Mouse (Mus musculus): ENCODE measurements at regions not wholly inside any gene's neighbourhood (a gene's known extent, or its start where the extent isn't known, plus 50 kb on each side); places are given as distances from the start of the nearest gene placed in this dataset.

DNA sequence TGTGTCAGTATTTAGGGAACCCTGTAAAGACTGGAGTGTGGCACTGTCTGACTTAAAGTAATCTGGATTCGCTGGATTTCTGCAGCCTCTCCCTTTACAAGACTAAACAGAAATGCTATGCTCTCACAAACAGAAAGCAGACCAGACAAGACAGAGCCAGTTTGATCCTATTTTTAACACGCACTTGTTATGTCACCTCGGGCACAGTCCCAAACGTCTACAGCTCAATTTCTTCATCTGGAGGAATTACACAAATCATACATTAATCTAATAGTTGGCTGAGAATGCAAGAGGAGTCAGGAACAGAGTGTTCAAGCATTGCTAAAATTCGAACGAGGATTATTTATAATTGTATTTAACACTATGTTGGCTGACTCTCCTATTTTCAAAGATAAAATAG, 145.4 kb upstream of the Gk2 start:
- no peak overlapping the region for H3K9ac ChIP-seq (replicated peaks; ENCODE audit: low read length)
- no peak overlapping the region for H3K4me2 ChIP-seq (ENCODE audit: low read depth, low read length)
- no peaks in the 10 kb centered on the region for H3K4me1 ChIP-seq (ENCODE audit: control insufficient read depth, insufficient read depth, low read length)
- 83% methylated on average over 6 of the region's 6 CpGs for WGBS
- H3K4me3 ChIP-seq (ENCODE audit: low read depth, low read length): no peak overlapping the region
- no peak for DNase-seq (ENCODE audit: low spot score)
- H3K27me3 ChIP-seq (ENCODE audit: control insufficient read depth, insufficient read depth, low read length): no peaks in the 10 kb centered on the region
- H3K27ac ChIP-seq (replicated peaks; ENCODE audit: low read depth, low read length): no peak overlapping the region
- ATAC-seq (replicated peaks; ENCODE audit: insufficient number of reproducible peaks, low FRiP score, low TSS enrichment, low read depth): no peak
- H3K36me3 ChIP-seq (replicated peaks; ENCODE audit: control insufficient read depth, insufficient read depth, low read depth, low read length): no peaks in the 10 kb centered on the region
- H3K9me3 ChIP-seq (replicated peaks; ENCODE audit: control insufficient read depth, low read length): no peaks in the 10 kb centered on the region

DNA sequence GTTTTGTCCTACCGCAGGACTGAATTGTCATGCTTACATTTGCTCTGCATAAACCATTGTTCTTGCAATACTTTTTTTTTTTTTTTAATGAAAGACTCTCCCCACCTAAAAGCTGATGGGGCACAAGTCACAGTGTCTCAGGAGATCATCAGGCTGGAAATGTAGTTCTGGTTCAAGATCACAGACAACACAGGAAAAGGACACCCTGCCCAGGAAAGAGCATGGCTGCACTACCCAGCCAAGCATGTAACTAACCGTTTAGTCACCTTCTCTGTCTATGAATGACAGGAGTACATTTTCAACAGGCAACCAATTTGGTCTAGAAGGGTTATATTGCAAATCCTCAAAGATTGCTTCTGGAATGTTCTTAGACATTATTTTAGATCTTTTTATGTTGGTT, 144.6 kb upstream of the Gk2 start:
- H3K4me3 ChIP-seq (ENCODE audit: low read depth, low read length): no peak overlapping the region
- H3K4me1 ChIP-seq (ENCODE audit: control insufficient read depth, insufficient read depth, low read length): no peaks in the 10 kb centered on the region
- no peak for DNase-seq (ENCODE audit: low spot score)
- no peaks in the 10 kb centered on the region for H3K27me3 ChIP-seq (ENCODE audit: control insufficient read depth, insufficient read depth, low read length)
- no peak for ATAC-seq (replicated peaks; ENCODE audit: insufficient number of reproducible peaks, low FRiP score, low TSS enrichment, low read depth)
- no peak overlapping the region for H3K4me2 ChIP-seq (ENCODE audit: low read depth, low read length)
- H3K27ac ChIP-seq (replicated peaks; ENCODE audit: low read depth, low read length): no peak overlapping the region
- H3K9me3 ChIP-seq (replicated peaks; ENCODE audit: control insufficient read depth, low read length): no peaks in the 10 kb centered on the region
- H3K9ac ChIP-seq (replicated peaks; ENCODE audit: low read length): no peak overlapping the region
- WGBS: 83% methylated on average over 2 of the region's 2 CpGs
- H3K36me3 ChIP-seq (replicated peaks; ENCODE audit: control insufficient read depth, insufficient read depth, low read depth, low read length): no peaks in the 10 kb centered on the region

DNA sequence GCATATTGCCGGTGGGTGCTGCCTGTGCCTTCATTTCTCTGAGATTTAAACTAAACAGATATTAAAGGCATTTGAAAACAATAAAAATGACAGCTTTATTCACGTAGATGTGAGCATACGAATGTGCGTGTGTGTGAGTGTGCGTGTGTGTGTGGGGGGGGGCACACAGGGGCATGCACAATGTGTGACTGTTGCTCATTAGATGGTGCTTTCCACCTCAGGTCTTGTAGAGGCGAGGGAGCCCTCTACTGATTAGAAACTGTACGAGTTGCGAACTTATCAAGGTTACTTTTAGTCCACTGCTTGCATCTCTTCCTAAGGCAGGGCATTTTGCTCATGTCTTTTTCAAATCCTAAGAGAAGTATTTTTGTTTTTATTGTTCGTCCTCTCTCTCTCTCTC, 141.9 kb upstream of the Gk2 start:
- Histone ChIP-seq H3K27me3 (ENCODE audit: control insufficient read depth, insufficient read depth, low read length) (no peaks in the 10 kb centered on the region), H3K27ac (replicated peaks; ENCODE audit: low read depth, low read length) (no peak overlapping the region), H3K36me3 (replicated peaks; ENCODE audit: control insufficient read depth, insufficient read depth, low read depth, low read length) (no peaks in the 10 kb centered on the region), H3K9ac (replicated peaks; ENCODE audit: low read length) (no peak overlapping the region), H3K4me3 (ENCODE audit: low read depth, low read length) (no peak overlapping the region), H3K4me1 (ENCODE audit: control insufficient read depth, insufficient read depth, low read length) (no peaks in the 10 kb centered on the region), H3K9me3 (replicated peaks; ENCODE audit: control insufficient read depth, low read length) (no peaks in the 10 kb centered on the region), H3K4me2 (ENCODE audit: low read depth, low read length) (no peak overlapping the region)
- no peak for ATAC-seq (replicated peaks; ENCODE audit: insufficient number of reproducible peaks, low FRiP score, low TSS enrichment, low read depth)
- peak; percentile 23 for DNase-seq (ENCODE audit: low spot score)
- WGBS: 78% methylated on average over 9 of the region's 9 CpGs

DNA sequence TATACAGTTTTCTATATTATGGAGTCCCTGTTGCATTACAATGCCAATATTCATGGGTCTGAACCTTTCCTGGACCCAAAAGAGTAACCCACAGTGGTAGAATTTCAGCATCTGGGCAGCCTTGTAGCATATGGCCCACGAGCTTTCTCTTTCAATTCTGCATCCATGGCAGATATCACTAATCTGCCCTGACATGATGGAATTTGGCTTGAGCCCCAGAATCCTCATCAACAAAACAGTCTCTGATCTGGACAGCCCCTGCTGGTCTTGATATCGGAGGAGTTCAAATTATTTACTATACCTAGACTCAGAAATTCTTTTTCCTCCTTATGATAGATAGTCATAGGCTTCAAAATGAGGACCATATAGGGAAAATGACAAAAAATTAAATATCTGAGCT, 139.1 kb upstream of the Gk2 start:
- Histone ChIP-seq H3K9ac (replicated peaks; ENCODE audit: low read length) (no peak overlapping the region), H3K27me3 (ENCODE audit: control insufficient read depth, insufficient read depth, low read length) (no peaks in the 10 kb centered on the region), H3K9me3 (replicated peaks; ENCODE audit: control insufficient read depth, low read length) (no peaks in the 10 kb centered on the region), H3K4me3 (ENCODE audit: low read depth, low read length) (no peak overlapping the region), H3K36me3 (replicated peaks; ENCODE audit: control insufficient read depth, insufficient read depth, low read depth, low read length) (no peaks in the 10 kb centered on the region), H3K27ac (replicated peaks; ENCODE audit: low read depth, low read length) (no peak overlapping the region), H3K4me2 (ENCODE audit: low read depth, low read length) (no peak overlapping the region), H3K4me1 (ENCODE audit: control insufficient read depth, insufficient read depth, low read length) (no peaks in the 10 kb centered on the region)
- no peak for DNase-seq (ENCODE audit: low spot score)
- no peak for ATAC-seq (replicated peaks; ENCODE audit: insufficient number of reproducible peaks, low FRiP score, low TSS enrichment, low read depth)
- WGBS: 83% methylated on average over 2 of the region's 2 CpGs

GRCm38 (mm10) chr5:97594081-97594480, 137.3 kb upstream of the Gk2 start:
- H3K9me3 ChIP-seq (replicated peaks; ENCODE audit: control insufficient read depth, low read length): no peaks in the 10 kb centered on the region
- DNase-seq (ENCODE audit: low spot score) (no peak), ATAC-seq (replicated peaks; ENCODE audit: insufficient number of reproducible peaks, low FRiP score, low TSS enrichment, low read depth) (no peak)
- no peak overlapping the region for H3K27ac ChIP-seq (replicated peaks; ENCODE audit: low read depth, low read length)
- H3K4me2 ChIP-seq (ENCODE audit: low read depth, low read length): no peak overlapping the region
- no peak overlapping the region for H3K4me3 ChIP-seq (ENCODE audit: low read depth, low read length)
- H3K27me3 ChIP-seq (ENCODE audit: control insufficient read depth, insufficient read depth, low read length): no peaks in the 10 kb centered on the region
- 80% methylated on average over 7 of the region's 7 CpGs for WGBS
- no peak overlapping the region for H3K9ac ChIP-seq (replicated peaks; ENCODE audit: low read length)
- H3K36me3 ChIP-seq (replicated peaks; ENCODE audit: control insufficient read depth, insufficient read depth, low read depth, low read length): no peaks in the 10 kb centered on the region
- H3K4me1 ChIP-seq (ENCODE audit: control insufficient read depth, insufficient read depth, low read length): no peaks in the 10 kb centered on the region

DNA sequence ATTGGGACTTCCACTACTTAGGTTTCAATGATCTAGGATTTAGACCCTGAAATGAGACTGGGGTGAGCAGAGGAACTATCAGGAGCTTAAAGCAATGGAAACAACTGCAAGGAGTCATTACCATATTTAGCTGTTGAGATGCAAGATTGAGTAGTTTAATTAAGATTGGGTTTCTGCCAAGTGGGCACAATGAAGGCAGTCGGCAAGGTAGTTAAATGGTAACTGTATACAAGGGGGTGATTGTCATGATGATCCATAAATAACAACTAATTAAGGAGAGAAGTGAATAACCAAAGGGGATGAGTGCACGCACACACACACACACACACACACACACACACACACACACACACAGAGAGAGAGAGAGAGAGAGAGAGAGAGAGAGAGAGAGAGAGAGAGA, 125.7 kb upstream of the Gk2 start:
- Histone ChIP-seq H3K9me3 (replicated peaks; ENCODE audit: control insufficient read depth, low read length) (no peaks in the 10 kb centered on the region), H3K9ac (replicated peaks; ENCODE audit: low read length) (no peak overlapping the region), H3K4me3 (ENCODE audit: low read depth, low read length) (no peak overlapping the region), H3K4me1 (ENCODE audit: control insufficient read depth, insufficient read depth, low read length) (no peaks in the 10 kb centered on the region), H3K36me3 (replicated peaks; ENCODE audit: control insufficient read depth, insufficient read depth, low read depth, low read length) (no peaks in the 10 kb centered on the region), H3K4me2 (ENCODE audit: low read depth, low read length) (no peak overlapping the region), H3K27me3 (ENCODE audit: control insufficient read depth, insufficient read depth, low read length) (no peaks in the 10 kb centered on the region), H3K27ac (replicated peaks; ENCODE audit: low read depth, low read length) (no peak overlapping the region)
- 83% methylated on average over 2 of the region's 2 CpGs for WGBS
- DNase-seq (ENCODE audit: low spot score) (no peak), ATAC-seq (replicated peaks; ENCODE audit: insufficient number of reproducible peaks, low FRiP score, low TSS enrichment, low read depth) (no peak)

GRCm38 (mm10) chr5:97565486-97565885, 108.7 kb upstream of the Gk2 start:
- no peaks in the 10 kb centered on the region for H3K36me3 ChIP-seq (replicated peaks; ENCODE audit: control insufficient read depth, insufficient read depth, low read depth, low read length)
- H3K27me3 ChIP-seq (ENCODE audit: control insufficient read depth, insufficient read depth, low read length): no peaks in the 10 kb centered on the region
- H3K4me1 ChIP-seq (ENCODE audit: control insufficient read depth, insufficient read depth, low read length): no peaks in the 10 kb centered on the region
- no peak overlapping the region for H3K27ac ChIP-seq (replicated peaks; ENCODE audit: low read depth, low read length)
- H3K4me3 ChIP-seq (ENCODE audit: low read depth, low read length): no peak overlapping the region
- DNase-seq (ENCODE audit: low spot score) (no peak), ATAC-seq (replicated peaks; ENCODE audit: insufficient number of reproducible peaks, low FRiP score, low TSS enrichment, low read depth) (no peak)
- no peak overlapping the region for H3K9ac ChIP-seq (replicated peaks; ENCODE audit: low read length)
- H3K4me2 ChIP-seq (ENCODE audit: low read depth, low read length): no peak overlapping the region
- no peaks in the 10 kb centered on the region for H3K9me3 ChIP-seq (replicated peaks; ENCODE audit: control insufficient read depth, low read length)
- WGBS: 68% methylated on average over 5 of the region's 5 CpGs

GRCm38 (mm10) chr5:97563724-97564123, 106.9 kb upstream of the Gk2 start:
- 54% methylated on average over 6 of the region's 6 CpGs for WGBS
- no peak overlapping the region for H3K9ac ChIP-seq (replicated peaks; ENCODE audit: low read length)
- ATAC-seq (replicated peaks; ENCODE audit: insufficient number of reproducible peaks, low FRiP score, low TSS enrichment, low read depth): no peak
- no peak overlapping the region for H3K4me2 ChIP-seq (ENCODE audit: low read depth, low read length)
- no peaks in the 10 kb centered on the region for H3K4me1 ChIP-seq (ENCODE audit: control insufficient read depth, insufficient read depth, low read length)
- H3K27ac ChIP-seq (replicated peaks; ENCODE audit: low read depth, low read length): no peak overlapping the region
- H3K27me3 ChIP-seq (ENCODE audit: control insufficient read depth, insufficient read depth, low read length): no peaks in the 10 kb centered on the region
- DNase-seq (ENCODE audit: low spot score): no peak
- no peaks in the 10 kb centered on the region for H3K36me3 ChIP-seq (replicated peaks; ENCODE audit: control insufficient read depth, insufficient read depth, low read depth, low read length)
- no peaks in the 10 kb centered on the region for H3K9me3 ChIP-seq (replicated peaks; ENCODE audit: control insufficient read depth, low read length)
- no peak overlapping the region for H3K4me3 ChIP-seq (ENCODE audit: low read depth, low read length)

DNA sequence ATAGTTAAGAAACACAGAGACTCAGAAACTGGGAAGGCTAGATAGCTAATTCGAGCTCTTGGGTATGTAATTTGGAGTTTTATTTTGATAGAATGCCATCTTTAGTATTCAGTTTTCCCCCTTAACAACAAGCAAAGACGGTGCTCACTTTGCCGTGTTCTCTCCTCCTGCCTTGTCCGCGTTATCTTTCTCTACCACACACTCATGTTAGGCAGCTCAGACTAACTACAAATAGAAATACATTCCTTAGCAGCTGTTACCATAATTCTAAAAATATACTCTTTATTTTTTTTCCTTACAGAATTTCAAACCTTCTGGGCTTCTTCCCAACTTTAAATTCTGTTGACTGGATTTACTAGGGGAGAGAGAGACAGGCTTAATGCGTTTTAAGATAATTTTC, 97.5 kb upstream of the Gk2 start:
- H3K27ac ChIP-seq (replicated peaks; ENCODE audit: low read depth, low read length): no peak overlapping the region
- DNase-seq (ENCODE audit: low spot score) (no peak), ATAC-seq (replicated peaks; ENCODE audit: insufficient number of reproducible peaks, low FRiP score, low TSS enrichment, low read depth) (no peak)
- H3K4me1 ChIP-seq (ENCODE audit: control insufficient read depth, insufficient read depth, low read length): no peaks in the 10 kb centered on the region
- H3K9ac ChIP-seq (replicated peaks; ENCODE audit: low read length): no peak overlapping the region
- H3K27me3 ChIP-seq (ENCODE audit: control insufficient read depth, insufficient read depth, low read length): no peaks in the 10 kb centered on the region
- no peak overlapping the region for H3K4me3 ChIP-seq (ENCODE audit: low read depth, low read length)
- no peaks in the 10 kb centered on the region for H3K9me3 ChIP-seq (replicated peaks; ENCODE audit: control insufficient read depth, low read length)
- H3K36me3 ChIP-seq (replicated peaks; ENCODE audit: control insufficient read depth, insufficient read depth, low read depth, low read length): no peaks in the 10 kb centered on the region
- H3K4me2 ChIP-seq (ENCODE audit: low read depth, low read length): no peak overlapping the region
- WGBS: 78% methylated on average over 6 of the region's 6 CpGs
